Mouse (Mus musculus): ENCODE results near the gene Patl2. TPM values are rescaled to one million over a fixed set of nuclear protein-coding genes. Genes with fewer than 3 reads are reported as not detected.

The Patl2 gene
- total RNA-seq, 2 experiments from 2014 or later = 0.45 TPM; not detected in 1

DNA sequence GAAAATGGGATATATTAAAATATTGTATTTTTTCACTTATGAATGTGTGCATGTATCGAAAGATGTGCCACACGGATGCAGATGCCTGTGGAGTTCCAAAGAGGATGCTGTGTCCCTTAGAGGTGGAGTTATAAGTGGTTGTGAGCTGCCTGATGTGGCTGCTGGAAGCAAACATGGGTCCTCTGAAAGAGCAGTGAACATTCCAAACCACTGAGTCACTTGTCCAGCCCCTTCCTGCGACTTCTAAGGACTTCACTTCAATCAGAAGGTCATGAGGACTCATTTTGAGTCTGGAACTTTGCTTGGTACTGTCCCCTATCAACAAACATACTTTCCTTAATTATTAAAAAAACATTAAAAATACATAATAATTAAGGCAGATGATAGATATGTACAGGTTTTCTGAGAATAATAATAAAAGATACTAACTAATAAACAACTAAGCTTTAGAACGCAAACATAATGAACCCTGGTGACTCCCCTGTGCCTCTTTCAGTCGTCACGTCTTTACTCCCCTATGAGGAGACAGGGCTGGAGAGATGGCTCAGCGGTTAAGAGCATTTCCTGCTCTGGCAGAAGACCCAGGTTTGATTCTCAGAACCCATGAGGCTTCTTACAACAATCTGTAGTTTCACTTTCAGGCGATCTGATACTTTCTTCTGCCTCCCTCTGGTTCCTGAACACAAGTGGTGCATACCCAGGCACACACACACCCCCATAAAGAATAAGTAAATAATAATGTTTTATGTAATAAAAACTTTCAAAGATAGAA, 5.8 kb downstream of the Patl2 start:
- no peak for DNase-seq (ENCODE audit: low spot score in 2 of 2)

DNA sequence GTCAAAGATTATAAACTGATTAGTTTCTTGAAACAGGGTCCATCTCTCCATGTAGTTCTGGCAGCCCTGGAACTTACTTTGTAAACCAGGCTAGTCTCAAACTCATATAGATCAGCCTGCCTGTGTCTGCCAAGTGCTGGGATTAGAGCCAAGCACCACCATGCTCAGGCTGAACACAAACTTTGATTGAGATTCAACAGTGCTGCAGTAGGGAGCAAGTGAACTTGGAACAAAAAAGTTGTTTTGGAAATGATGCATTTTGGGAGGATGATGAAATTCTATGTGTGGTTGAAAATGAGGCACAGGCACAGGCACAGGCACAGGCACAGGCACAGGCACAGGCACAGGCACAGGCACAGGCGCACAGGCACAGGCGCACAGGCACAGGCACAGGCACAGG, 13.8 kb downstream of the Patl2 start:
- no peak for DNase-seq (ENCODE audit: low spot score in 2 of 2)

DNA sequence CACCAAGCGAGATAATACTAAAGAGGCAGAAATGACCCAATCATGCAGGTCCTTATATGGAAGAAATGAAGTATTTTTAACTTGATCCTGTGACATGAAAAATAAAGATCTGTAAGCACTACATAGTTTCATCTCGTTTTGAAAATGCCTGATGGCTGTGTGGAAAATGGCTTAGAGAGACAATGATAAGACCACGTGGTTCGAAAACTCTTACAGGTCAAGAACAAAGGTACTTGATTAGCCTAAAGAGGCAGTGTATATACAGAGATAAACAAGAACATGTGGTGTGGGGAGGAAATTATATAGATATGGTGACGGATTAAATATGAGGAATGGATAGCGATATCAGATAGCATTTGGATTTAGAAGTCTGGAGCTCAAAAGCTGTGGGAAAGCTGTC, 14.7 kb downstream of the Patl2 start:
- DNase-seq (ENCODE audit: low spot score in 2 of 2) = no peak

DNA sequence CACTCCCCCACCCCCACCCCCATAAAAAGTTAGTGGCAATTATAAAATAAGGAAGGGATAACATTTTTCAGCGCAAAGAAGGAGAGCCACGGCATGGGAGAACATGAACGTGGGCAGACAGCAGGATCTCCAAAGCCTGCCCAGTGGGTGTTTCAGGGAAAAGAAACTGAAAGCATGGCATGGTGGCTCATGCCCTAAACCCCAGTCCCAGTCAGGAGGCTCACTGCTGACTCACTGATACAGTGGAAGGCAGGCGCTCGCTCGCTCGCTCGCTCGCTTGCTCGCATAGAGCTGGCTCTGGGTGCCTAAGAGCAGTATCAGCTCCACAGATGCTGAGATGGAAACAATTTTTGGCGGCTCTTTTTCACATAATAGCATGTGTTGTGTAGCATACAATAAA, 21.7 kb downstream of the Patl2 start:
- DNase-seq (ENCODE audit: low spot score in 2 of 2) = no peak

DNA sequence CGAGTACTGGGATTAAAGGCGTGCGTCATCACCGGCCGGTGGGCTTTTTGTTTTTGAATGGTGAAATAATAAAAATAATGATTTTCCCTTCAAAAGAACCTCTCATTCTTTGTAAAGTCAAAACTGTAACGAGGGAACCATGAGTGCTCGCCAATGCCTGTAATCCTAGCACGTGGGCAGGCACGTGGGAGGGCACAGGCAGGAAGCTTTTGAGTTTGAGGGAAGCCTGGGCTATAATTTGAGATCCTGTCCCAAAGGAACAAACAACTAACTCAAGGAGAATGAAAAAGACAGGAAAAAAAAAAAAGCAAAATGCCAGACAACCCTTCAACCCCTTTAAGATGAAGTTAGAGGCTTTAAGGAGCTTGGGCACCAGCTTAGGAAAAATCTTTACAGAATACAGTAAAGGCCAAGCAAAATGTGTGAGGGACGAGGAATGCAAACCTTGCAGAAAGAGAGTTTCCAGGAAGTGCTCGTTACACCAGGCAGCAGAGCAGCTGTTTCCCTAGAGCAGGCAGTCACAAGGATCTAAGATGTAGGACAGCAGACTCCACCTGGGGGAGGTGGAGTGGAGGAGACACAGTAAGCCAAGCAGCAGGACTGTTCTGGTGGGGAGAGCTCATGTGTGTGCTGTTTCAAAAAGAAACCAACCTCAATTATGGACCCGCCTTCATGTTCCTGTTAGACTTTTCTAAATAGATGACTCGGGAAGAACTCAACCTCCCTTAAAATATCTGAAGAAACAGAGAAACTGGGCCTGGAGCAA, 22.4 kb downstream of the Patl2 start:
- DNase-seq (ENCODE audit: low spot score in 2 of 2) = no peak

DNA sequence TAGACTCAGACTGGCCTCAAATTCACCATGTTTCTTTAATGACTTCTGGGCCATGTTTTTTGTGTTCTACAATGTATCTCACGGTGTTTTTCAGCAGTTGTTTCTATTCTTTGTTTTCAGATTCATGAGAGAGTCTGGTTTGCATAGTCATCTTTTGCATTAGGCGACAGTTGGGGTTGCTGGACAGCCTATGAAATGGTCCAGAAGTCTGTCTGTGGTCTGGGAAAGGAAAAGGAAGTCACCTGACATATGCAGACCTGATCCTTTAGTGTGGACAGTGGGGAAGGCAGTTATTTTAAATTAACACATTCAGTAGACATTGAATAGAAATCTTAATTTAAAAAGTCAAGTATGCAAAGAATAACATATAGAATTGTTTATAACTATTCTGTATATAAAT, 23.5 kb downstream of the Patl2 start:
- DNase-seq (ENCODE audit: low spot score in 2 of 2) = no peak

DNA sequence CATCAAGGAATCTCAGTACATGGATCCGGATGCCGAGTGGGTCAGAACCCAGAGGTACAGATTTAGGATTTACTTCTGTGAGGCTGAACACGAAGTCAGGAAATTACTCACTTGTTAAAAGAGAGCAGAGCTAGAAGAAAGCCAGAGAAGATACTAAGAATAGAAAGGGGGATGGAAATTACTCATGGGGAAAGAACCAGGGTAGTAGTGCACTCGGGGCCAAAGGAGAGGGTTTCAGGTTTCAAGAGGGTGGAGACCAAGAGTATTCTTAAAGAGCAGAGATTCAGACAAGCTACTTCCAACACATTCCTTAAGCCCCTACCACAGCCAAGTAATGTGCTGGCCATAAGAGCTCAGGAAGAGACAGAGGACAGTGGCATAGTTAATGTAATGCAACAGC, 24.4 kb downstream of the Patl2 start:
- DNase-seq (ENCODE audit: low spot score in 2 of 2) = no peak

DNA sequence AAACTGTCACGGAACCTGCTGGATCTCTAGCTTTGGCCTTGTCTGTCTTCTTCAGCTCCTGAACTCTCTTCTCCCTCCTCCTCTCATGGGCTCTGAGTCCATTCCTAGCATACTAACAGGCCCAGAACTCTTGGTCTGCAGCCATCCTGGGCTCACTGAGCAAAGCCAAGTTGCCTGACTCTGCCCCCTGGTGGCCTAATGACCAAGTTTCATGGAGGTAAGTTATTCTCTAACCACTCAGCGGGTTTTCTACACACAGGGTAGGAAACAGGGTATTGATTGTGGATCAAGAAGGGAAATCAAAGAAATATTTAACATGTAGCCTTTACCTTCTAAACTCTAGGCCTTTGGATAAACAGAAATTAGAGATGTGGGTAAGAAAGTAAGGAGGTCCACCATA, 25.3 kb downstream of the Patl2 start, which contains the start of gene Trim69:
TSS of gene Trim69 (plus strand) at position 21 of the 400 bp plus-strand sequence.
- DNase-seq (ENCODE audit: low spot score in 2 of 2) = peak; percentile 54 to 60

DNA sequence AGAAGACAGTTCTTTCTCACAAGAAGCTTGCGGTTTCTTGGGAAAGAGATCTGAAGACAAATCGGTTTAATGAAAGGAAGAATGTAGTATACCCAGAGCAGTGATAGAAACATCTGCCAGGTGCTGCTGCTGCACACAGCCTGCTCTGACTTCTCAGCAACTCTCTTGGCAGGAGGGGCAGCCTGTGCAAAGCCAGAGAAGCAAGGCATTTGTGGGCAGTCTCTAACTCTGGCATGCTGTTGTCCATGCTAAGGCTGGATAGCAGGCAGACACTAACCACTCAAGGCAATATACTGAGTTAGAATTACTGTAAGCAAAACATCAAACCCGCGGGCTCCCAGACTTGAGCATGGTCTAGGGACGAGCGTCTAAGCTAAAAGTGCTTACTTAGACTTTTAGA, 26.3 kb downstream of the Patl2 start:
- DNase-seq (ENCODE audit: low spot score in 2 of 2) = no peak

DNA sequence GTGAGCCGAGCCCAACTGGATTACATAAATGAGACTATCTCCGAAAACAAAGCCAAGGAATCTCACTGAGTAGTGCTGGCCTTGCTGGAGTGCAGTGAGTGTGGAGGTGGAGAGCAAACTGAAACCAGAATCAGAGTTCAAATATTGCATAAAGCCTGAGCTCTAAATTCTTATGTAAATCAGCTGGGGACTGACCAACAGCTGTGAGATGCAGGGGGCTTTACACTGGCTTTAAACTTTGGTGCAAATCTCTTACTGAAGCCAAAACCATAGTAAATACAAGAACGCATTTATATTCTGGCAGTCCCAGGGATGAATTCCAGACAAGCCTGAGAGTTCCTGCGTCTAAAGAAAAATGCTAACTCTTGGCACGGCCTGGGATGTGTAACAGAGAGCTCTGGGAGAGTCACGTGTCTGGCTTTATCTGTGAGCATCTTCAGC, 27.6 kb downstream of the Patl2 start:
- DNase-seq (ENCODE audit: low spot score in 2 of 2) = no peak

DNA sequence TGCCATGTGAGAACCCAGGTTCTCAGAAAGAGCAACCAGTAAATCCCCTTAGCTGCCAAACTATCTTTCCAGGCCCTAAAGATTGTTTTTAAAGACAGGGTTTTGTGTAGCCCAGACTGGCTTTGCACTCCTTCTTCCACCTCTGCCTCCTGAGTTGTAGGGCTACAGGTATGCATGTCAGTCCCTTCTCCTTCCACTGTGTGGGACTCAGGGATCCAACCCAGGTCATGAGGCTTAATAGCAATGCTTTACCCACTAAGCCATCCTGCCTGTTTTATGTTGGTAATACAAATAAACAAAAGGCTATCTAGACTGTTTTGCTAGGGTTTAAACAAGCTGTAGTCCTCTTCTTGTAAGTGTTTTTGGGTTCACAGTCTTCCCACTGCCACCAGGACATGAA, 28.4 kb downstream of the Patl2 start:
- no peak for DNase-seq (ENCODE audit: low spot score in 2 of 2)

DNA sequence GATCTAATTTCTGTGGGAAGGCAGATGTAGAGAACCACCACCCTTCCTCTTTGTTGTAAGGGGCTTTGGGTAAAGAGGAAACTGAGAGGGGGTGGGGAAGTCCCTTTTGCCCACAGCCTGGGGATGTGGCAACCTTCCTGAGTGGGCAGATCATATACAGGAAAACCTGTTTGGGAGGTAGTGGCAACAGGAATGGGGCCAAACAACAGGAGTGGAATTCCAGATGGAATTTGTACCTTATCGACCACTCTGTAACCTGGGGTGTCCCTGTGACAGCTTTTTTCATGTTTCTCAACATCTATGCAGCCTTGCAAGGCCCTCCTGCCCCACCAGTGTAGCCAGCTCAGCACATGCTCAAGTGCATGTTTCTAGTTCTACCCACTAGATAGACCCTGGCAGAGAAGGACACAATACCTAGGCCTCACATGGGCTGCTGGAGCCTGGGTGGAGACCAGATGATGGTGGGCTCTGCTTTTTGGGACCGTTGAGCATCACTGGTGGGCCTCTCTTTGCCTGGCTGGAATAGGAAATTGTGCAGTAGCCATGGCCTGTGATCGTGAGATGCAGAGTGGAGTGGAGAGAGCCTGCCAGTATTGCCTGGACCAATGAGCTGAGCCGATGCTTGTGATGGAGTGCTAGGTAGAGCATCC, 29.8 kb downstream of the Patl2 start:
- DNase-seq (ENCODE audit: low spot score in 2 of 2) = no peak

DNA sequence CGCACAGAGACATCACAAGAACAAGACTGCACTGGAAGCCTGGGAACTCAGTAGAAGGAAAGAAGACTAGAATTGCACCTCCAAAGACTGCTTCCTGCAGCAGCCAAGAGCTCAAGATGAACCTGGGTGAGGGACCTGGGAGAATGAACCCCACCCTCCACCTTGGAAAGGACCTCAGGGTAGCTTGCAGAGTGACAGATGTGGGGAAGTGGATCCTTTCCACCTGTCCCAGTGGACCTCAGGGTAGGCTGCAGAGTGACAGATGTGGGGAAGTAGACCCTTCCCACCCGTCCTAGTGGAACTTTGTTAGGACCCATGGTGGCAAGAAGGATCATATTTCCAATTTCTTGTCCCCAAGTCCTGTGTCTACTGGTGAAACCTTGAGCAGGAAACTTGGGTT, 30.7 kb downstream of the Patl2 start:
- no peak for DNase-seq (ENCODE audit: low spot score in 2 of 2)

DNA sequence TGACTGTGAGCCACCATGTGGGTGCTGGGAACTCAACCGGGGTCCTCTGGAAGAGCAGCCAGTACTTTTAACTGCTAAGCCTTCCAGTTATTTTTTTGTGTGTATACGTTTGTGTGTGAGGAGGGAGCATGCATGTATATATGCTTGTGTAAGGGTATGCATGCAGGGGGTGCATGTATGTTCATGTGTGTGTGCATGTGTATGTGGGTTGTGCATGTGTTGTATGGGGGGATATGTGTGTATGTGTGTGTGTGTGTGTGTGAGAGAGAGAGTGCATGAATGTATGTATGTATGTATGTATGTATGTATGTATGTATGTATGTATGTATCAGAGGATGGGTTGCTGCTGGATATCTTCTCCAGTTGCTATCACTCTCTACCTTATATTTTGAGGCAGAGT, 31.5 kb downstream of the Patl2 start:
- DNase-seq (ENCODE audit: low spot score in 2 of 2) = no peak

DNA sequence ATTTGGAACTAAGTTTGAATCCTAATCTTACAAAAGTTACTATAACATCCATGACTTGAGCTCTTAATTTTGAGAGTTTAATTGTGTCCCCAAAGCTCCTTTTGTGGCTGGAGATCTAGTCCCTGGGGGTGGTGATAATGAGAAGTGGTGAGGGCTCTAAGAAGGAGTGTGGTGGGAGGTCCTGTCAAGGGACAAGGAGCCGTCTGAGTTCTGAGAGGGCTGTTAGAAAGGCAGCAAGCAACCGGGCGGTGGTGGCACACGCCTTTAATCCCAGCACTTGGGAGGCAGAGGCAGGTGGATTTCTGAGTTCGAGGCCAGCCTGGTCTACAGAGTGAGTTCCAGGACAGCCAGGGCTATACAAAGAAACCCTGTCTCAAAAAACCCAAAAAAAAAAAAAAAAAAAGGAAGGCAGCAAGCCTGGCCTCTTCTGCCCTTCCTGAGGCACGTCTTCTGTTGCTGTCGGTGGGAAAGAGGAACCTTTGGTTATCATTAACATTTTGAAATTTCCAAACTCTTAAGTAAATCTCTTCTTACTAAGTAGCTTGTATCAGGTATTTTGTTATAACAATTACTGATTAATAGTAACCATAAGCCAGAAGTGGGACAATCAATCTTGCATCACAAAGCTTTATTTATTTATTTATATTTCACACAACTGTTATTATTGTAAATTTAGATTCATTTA, 32.2 kb downstream of the Patl2 start:
- DNase-seq (ENCODE audit: low spot score in 2 of 2) = no peak

DNA sequence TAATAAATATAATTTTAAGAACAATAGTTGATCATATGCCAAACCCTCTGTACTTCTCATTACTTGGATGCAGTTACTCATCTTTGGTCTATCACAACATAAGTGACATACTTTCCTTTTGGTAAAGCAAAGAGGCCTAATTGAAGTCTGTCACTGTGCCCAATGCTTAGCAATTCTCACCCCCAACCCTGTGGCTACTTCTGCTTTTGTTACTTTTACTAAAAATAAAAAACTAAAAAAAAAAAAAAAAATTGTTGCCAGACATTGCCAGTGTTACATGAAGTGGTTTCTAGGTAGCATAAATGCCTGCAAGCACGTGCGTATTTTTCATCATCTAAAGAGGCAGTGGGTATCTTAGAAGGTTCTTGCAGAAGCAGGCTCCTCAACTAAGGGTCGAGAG, 33.1 kb downstream of the Patl2 start:
- DNase-seq (ENCODE audit: low spot score in 2 of 2) = no peak

DNA sequence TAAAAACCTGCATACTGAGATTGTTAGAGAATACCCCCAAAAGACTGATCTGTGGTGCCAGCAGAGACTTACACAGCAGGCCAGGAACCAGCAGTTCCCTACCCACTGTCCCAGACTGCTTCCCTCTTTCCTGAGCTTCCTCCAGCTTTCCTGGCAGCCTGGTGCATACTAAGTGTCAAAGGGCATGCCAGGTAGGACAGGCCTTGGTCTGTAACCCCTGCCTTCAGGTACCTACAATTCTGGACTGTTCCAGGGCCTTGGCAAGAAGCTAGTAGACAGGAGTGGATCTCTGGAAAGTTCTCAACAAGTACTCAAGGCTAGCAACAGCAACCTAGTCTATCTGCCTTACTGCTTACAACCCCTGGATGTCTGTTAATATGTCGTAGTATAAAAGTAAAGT, 34.8 kb downstream of the Patl2 start:
- no peak for DNase-seq (ENCODE audit: low spot score in 2 of 2)

DNA sequence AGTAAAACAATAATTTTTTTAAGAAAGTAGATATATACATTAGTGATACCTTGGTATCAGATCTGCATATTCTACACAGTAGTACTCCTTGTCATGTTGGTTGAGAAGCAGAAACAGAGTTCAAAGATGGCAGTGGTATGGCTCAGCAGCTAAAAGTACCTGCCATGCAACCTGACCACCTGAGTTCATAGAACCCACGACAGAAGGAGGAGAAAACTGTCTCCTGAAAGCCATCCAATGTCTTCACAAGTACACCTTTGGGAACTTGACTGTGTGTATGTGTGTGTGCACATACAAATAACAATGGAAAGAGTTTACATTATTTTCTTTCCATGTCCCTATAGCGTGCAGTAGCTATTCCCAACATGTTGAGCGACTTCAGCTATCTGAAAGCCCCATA, 36.3 kb downstream of the Patl2 start:
- DNase-seq (ENCODE audit: low spot score in 2 of 2) = no peak

DNA sequence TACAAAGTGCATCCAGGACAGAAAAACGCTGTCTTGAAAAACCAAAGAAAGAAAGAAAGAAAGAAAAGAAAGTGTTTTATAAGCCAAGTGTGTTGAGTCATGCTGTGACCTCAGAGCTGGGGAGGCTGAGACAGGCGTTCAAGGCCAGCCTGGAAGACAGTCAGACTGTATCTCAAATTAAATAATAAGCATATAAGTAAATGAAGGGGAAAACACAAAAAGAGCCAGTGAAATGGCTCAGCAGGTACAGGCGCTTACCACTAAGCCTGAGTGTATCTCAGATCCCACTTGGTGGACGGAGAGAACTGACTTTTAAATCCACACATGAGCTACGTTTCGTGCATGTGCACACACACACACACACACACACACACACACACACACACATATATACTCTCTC, 36.7 kb downstream of the Patl2 start:
- DNase-seq (ENCODE audit: low spot score in 2 of 2) = no peak

DNA sequence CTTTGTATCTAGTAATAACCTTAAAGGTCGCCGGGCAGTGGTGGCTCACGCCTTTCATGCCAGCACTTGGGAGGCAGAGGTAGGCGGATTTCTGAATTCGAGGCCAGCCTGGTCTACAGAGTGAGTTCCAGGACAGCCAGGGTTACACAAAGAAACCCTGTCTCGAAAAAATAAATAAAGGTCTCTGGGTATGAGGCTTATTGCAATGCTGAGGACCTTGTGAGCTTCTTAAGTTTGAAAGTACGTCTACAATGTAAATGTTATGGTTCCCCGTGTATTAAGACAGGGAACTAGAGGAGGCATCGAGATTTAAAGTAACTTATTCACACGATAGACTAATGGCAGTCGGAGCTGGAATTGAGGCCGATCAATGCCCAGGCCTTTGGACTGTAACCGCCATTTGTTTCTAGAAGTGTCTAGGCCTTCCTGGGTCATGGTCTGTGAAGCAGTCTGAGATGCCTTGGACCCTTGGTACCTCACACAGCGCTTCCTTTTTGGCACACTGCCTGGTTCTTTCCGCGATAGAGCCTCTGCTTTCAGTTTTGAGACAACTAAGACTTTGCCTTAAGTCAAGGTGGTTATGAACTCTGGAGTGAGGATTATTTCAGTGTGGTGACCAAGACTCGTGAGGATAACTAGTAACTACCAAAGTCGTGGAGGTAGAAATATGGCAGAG, 37.6 kb downstream of the Patl2 start:
- DNase-seq (ENCODE audit: low spot score in 2 of 2) = peak in 1 of 2 experiments; percentile 26
